Mouse (Mus musculus): ENCODE results near the gene Efemp2.
A peak's percentile ranks its signal among the peaks of the same experiment; 100 is the strongest.

GRCm38 (mm10) chr19:5490313-5490897 is 16.7 kb downstream of the Efemp2 start, which contains the start of gene Cfl1:
- TF ChIP-seq CTCF (IDR thresholded peaks at IDR 0.05; ENCODE audit: borderline replicate concordance, extremely low read depth, insufficient read depth, insufficient read length) (no peak), POLR2A (IDR thresholded peaks at IDR 0.05; ENCODE audit: borderline replicate concordance, extremely low read depth, insufficient read depth, insufficient read length, poor library complexity, severe bottlenecking) (peak; percentile 89)

All from brain, embryonic 14.5 days (tissue).